Mouse (Mus musculus) midbrain, embryonic 15.5 days (tissue): ENCODE data around the gene Ifnz. TPM values are rescaled to one million over a fixed set of nuclear protein-coding genes. Genes with fewer than 3 reads are reported as not detected.
"Not testable (repeated sequence)": the region's sequence is repeated elsewhere in the genome, so short reads cannot be mapped to it uniquely, and the experiment has no call there.

Experiments
- ATAC-seq: fragments of 200-750 bp; cut with Nextera tagmentation; replicated peaks from 2 replicates; pipeline ENCODE4 v1.8.0; 2017; ENCODE audit warnings: moderate TSS enrichment
- H3K27ac ChIP-seq: fragments of 300-500 bp; sonication (generic); 2 replicates; pipeline ENCODE4 v1.5.1; 2015; ENCODE audit warnings: mild to moderate bottlenecking, inconsistent platforms
- H3K27me3 ChIP-seq: fragments of 300-500 bp; sonication (generic); replicated peaks from 2 replicates; pipeline ENCODE4 v1.6.1; 2015; ENCODE audit warnings: inconsistent platforms
- H3K36me3 ChIP-seq: fragments of 300-500 bp; sonication (generic); replicated peaks from 2 replicates; pipeline ENCODE4 v1.6.1; 2015; ENCODE audit warnings: inconsistent platforms
- H3K4me1 ChIP-seq: fragments of 300-500 bp; sonication (generic); 2 replicates; pipeline ENCODE4 v1.6.1; 2015; ENCODE audit warnings: inconsistent platforms
- H3K4me2 ChIP-seq: fragments of 300-500 bp; sonication (generic); 2 replicates; pipeline ENCODE4 v1.6.1; 2015; ENCODE audit warnings: inconsistent platforms, mild to moderate bottlenecking, moderate library complexity
- H3K4me3 ChIP-seq: fragments of 300-500 bp; sonication (generic); 2 replicates; pipeline ENCODE4 v1.5.1; 2015; ENCODE audit warnings: mild to moderate bottlenecking, inconsistent platforms
- H3K9ac ChIP-seq: fragments of 300-500 bp; sonication (generic); 2 replicates; pipeline ENCODE4 v1.6.1; 2015; ENCODE audit warnings: mild to moderate bottlenecking, inconsistent platforms
- H3K9me3 ChIP-seq: fragments of 300-500 bp; sonication (generic); 2 replicates; pipeline ENCODE4 v1.6.1; 2016; ENCODE audit warnings: inconsistent platforms
- WGBS: fragments of 180-500 bp; shearing (Covaris S2); methylation state at CpG from one replicate; pipeline ENCODE4 v1.1.7; 2015; ENCODE audit warnings: mixed read lengths; 5-methylcytosine and 5-hydroxymethylcytosine counted together
- polyA plus RNA-seq: library from polyadenylated mRNA; unstranded; fragments of >200 nt; fragmentation: Nextera tagmentation; extraction: Ambion mirVana; gene quantifications from 2 replicates; pipeline ENCODE4 v1.2.1, GENCODE M21; 2015

Ifnz gene
- polyA plus RNA-seq, 1 experiment from 2014 or later: 0.14 TPM

- not testable (repeated sequence) for H3K4me1 ChIP-seq, H3K27me3 ChIP-seq, H3K36me3 ChIP-seq, H3K9ac ChIP-seq, ATAC-seq, H3K9me3 ChIP-seq, H3K27ac ChIP-seq
- Histone ChIP-seq H3K4me3 (peak overlapping the region; percentile 34), H3K4me2 (peak overlapping the region; percentile 69)
- 0% methylated on average over 23 of the region's 28 CpGs for WGBS
These were observed 21.5 kb upstream of the Ifnz start for GRCm38 (mm10) chr4:88760431-88760830.

- H3K27me3 ChIP-seq, H3K9ac ChIP-seq, H3K4me3 ChIP-seq, H3K4me1 ChIP-seq, H3K27ac ChIP-seq, H3K36me3 ChIP-seq, ATAC-seq, H3K9me3 ChIP-seq, H3K4me2 ChIP-seq: not testable (repeated sequence)
- WGBS: 64% methylated on average over 6 of the region's 8 CpGs
These were observed 20.2 kb upstream of the Ifnz start for GRCm38 (mm10) chr4:88761776-88762175.

- H3K9ac ChIP-seq, H3K36me3 ChIP-seq, ATAC-seq, H3K4me1 ChIP-seq, H3K4me2 ChIP-seq, H3K4me3 ChIP-seq, H3K27me3 ChIP-seq, H3K9me3 ChIP-seq, H3K27ac ChIP-seq: not testable (repeated sequence)
- WGBS: 43% methylated on average over 9 of the region's 9 CpGs
These were observed 19.6 kb upstream of the Ifnz start for GRCm38 (mm10) chr4:88762341-88762740.

GRCm38 (mm10) chr4:88763384-88764018 is 18.4 kb upstream of the Ifnz start:
- not testable (repeated sequence) for H3K27me3 ChIP-seq, H3K9me3 ChIP-seq, H3K4me1 ChIP-seq, ATAC-seq, H3K9ac ChIP-seq, H3K27ac ChIP-seq, H3K36me3 ChIP-seq
- H3K4me3 ChIP-seq: peak overlapping the region; percentile 38
- peak overlapping the region; percentile 63 for H3K4me2 ChIP-seq
- 3% methylated on average over 33 of the region's 42 CpGs for WGBS

GRCm38 (mm10) chr4:88773534-88773933 is 8.4 kb upstream of the Ifnz start, which contains the start of gene Gm13290:
Gene Gm13290, plus strand, starts transcription at chr4:88773834.
- H3K36me3 ChIP-seq, H3K9ac ChIP-seq, H3K4me3 ChIP-seq, H3K27ac ChIP-seq, H3K27me3 ChIP-seq, H3K4me1 ChIP-seq, H3K4me2 ChIP-seq, ATAC-seq, H3K9me3 ChIP-seq: not testable (repeated sequence)
- no CpG with 5 or more reads among the region's 32 CpGs for WGBS

- H3K27me3 ChIP-seq, H3K4me2 ChIP-seq, H3K9ac ChIP-seq, ATAC-seq, H3K4me3 ChIP-seq, H3K9me3 ChIP-seq, H3K4me1 ChIP-seq, H3K36me3 ChIP-seq, H3K27ac ChIP-seq: not testable (repeated sequence)
- no CpG with 5 or more reads among the region's 29 CpGs for WGBS
These were observed 5.3 kb upstream of the Ifnz start, which contains the start of gene Gm13289 for GRCm38 (mm10) chr4:88776622-88777021. Gene Gm13289, plus strand, starts transcription at chr4:88776922.

- ATAC-seq, H3K36me3 ChIP-seq, H3K9ac ChIP-seq, H3K27me3 ChIP-seq, H3K4me1 ChIP-seq, H3K4me2 ChIP-seq, H3K9me3 ChIP-seq, H3K4me3 ChIP-seq, H3K27ac ChIP-seq: not testable (repeated sequence)
- WGBS: no CpG with 5 or more reads among the region's 29 CpGs
These were observed 2.4 kb upstream of the Ifnz start, which contains the start of gene Gm13272 for GRCm38 (mm10) chr4:88779550-88779949. Gene Gm13272, plus strand, starts transcription at chr4:88779850.

GRCm38 (mm10) chr4:88780320-88780719 is 1.6 kb upstream of the Ifnz start:
- not testable (repeated sequence) for H3K4me3 ChIP-seq, H3K4me1 ChIP-seq, H3K4me2 ChIP-seq, ATAC-seq, H3K9ac ChIP-seq, H3K27me3 ChIP-seq, H3K9me3 ChIP-seq, H3K27ac ChIP-seq, H3K36me3 ChIP-seq
- 52% methylated on average over 16 of the region's 18 CpGs for WGBS

- H3K36me3 ChIP-seq, H3K27ac ChIP-seq, ATAC-seq, H3K27me3 ChIP-seq, H3K9me3 ChIP-seq, H3K4me3 ChIP-seq, H3K4me1 ChIP-seq, H3K9ac ChIP-seq: not testable (repeated sequence)
- H3K4me2 ChIP-seq: peak overlapping the region; percentile 45
- WGBS: 0% methylated on average over 15 of the region's 31 CpGs
These were observed 404 bp downstream of the Ifnz start for GRCm38 (mm10) chr4:88782335-88782734.

- H3K4me3 ChIP-seq, H3K27ac ChIP-seq, H3K27me3 ChIP-seq, ATAC-seq, H3K36me3 ChIP-seq, H3K9ac ChIP-seq, H3K9me3 ChIP-seq, H3K4me2 ChIP-seq, H3K4me1 ChIP-seq: not testable (repeated sequence)
- no CpG with 5 or more reads among the region's 27 CpGs for WGBS
These were observed 3.5 kb downstream of the Ifnz start, which contains the start of gene Gm13276 for GRCm38 (mm10) chr4:88785409-88785808. Gene Gm13276, plus strand, starts transcription at chr4:88785709.

- not testable (repeated sequence) for ATAC-seq, H3K4me2 ChIP-seq, H3K9me3 ChIP-seq, H3K4me3 ChIP-seq, H3K36me3 ChIP-seq, H3K27me3 ChIP-seq, H3K27ac ChIP-seq, H3K4me1 ChIP-seq, H3K9ac ChIP-seq
- WGBS: 0% methylated on average over 3 of the region's 28 CpGs
These were observed 6.5 kb downstream of the Ifnz start, which contains the start of gene Gm13277 for GRCm38 (mm10) chr4:88788402-88788801. Gene Gm13277, plus strand, starts transcription at chr4:88788632.

- not testable (repeated sequence) for H3K36me3 ChIP-seq, ATAC-seq, H3K9me3 ChIP-seq, H3K4me3 ChIP-seq, H3K4me2 ChIP-seq, H3K9ac ChIP-seq, H3K27ac ChIP-seq, H3K4me1 ChIP-seq, H3K27me3 ChIP-seq
- no CpG with 5 or more reads among the region's 28 CpGs for WGBS
These were observed 9.3 kb downstream of the Ifnz start, which contains the start of gene Gm13278 for GRCm38 (mm10) chr4:88791250-88791649. Gene Gm13278, plus strand, starts transcription at chr4:88791550.

GRCm38 (mm10) chr4:88793936-88794675 is 12.2 kb downstream of the Ifnz start, which contains the start of gene Gm13275:
Gene Gm13275, plus strand, starts transcription at chr4:88794487.
- 1% methylated on average over 18 of the region's 52 CpGs for WGBS
- not testable (repeated sequence) for H3K36me3 ChIP-seq, H3K27ac ChIP-seq, ATAC-seq, H3K4me2 ChIP-seq, H3K27me3 ChIP-seq, H3K9ac ChIP-seq, H3K4me1 ChIP-seq, H3K4me3 ChIP-seq, H3K9me3 ChIP-seq
